Mouse (Mus musculus): ENCODE measurements around the gene Casq1.

The Casq1 gene

DNA sequence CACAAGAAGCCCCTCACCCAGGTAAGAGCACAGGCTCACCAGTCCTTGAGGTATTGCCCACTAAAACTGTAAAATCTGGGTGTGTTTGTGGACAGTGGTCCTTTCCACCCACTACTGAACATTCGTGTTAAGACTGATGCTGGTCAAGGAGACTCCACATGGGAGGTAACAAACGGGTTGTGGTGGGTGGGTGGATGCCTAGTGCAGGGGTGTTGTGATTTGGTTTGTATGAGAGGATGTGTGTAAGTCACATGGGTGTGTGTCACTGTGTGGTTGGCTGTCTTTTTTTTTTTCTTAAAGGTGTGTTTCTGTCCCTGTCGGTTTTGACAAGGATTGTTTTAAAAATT is 14.0 kb downstream of the Casq1 start:
- no peak for DNase-seq

GRCm38 (mm10) chr1:172204814-172205740 is 14.6 kb downstream of the Casq1 start:
- no peak for DNase-seq

- DNase-seq: no peak
Observed at GRCm38 (mm10) chr1:172204033-172204813, 15.4 kb downstream of the Casq1 start.

GRCm38 (mm10) chr1:172203566-172203965 is 16.1 kb downstream of the Casq1 start:
- DNase-seq: peak; percentile 45 to 52

GRCm38 (mm10) chr1:172202894-172203522 is 16.7 kb downstream of the Casq1 start:
- DNase-seq: no peak

GRCm38 (mm10) chr1:172201967-172202880 is 17.4 kb downstream of the Casq1 start:
- peak in 1 of 2 experiments; percentile 44 for DNase-seq

- DNase-seq: peak; percentile 42 to 54
Observed at GRCm38 (mm10) chr1:172200871-172201447, 18.7 kb downstream of the Casq1 start.

DNA sequence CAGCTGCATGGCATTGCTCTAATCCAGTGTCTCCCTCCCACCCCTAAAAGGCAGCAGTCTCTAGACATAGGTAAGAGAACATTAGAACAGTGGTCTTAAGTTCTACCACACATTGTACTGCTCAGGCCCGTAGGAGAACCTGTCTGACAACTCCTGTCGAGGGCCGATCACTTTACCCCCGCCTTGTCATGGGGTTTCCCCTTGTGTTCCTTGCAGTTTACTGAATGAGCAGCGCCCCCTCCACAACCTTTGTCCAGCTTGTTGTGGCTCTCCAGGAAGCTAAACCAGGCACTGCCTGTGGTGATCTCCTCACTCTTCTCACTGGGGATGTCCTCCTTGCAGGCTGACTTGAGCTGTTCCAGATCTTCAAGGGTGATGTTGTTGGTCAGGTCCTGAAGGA is 19.5 kb downstream of the Casq1 start:
- DNase-seq: no peak

DNA sequence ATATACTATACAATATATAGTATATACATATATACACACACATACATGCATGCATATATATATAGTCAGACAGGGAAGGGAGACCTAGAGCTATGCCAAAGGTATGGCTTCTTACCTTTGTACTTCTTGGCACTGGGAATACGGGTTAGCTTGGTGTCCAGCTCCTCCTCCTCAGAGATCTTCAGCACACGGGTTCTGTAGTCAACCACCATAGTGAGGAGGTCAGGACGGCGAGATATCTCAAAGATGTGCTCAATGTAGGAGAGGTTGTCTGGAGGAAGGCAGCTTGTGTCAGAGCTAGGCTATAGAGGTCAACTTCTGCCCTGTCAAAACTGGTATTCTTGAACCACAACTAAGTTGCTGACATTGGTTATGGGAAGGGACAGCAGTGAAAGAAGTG is 20.7 kb downstream of the Casq1 start:
- no peak for DNase-seq

- no peak for DNase-seq
Observed at GRCm38 (mm10) chr1:172198316-172198715, 21.4 kb downstream of the Casq1 start.

- no peak for DNase-seq
Observed at GRCm38 (mm10) chr1:172197851-172198250, 21.8 kb downstream of the Casq1 start.

GRCm38 (mm10) chr1:172197146-172197545 is 22.5 kb downstream of the Casq1 start:
- no peak for DNase-seq

DNA sequence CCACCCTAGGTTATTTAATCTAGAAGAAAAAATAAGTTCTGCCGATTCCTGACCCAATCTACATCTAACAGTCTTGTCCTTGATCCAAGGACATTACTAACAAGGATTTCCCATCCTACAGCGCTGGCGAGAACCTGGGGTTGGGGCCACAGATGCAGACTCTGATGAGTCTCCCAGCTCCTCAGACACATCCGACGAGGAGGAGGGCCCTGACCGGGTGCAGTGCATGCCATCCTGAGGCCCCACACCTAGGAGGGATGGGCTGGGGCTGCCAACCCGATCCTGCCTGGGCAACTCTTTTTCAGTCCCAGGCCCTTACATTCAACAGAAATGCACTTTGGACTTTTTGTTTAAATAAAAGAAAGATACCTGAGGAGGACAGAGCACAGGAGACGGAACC is 25.2 kb downstream of the Casq1 start:
- no peak for DNase-seq

- no peak for DNase-seq
Observed at GRCm38 (mm10) chr1:172192217-172192616, 27.5 kb downstream of the Casq1 start.

GRCm38 (mm10) chr1:172191578-172191977 is 28.1 kb downstream of the Casq1 start:
- no peak for DNase-seq

- DNase-seq: peak; percentile 44 to 52
Observed at GRCm38 (mm10) chr1:172188891-172189290, 30.8 kb downstream of the Casq1 start.

DNA sequence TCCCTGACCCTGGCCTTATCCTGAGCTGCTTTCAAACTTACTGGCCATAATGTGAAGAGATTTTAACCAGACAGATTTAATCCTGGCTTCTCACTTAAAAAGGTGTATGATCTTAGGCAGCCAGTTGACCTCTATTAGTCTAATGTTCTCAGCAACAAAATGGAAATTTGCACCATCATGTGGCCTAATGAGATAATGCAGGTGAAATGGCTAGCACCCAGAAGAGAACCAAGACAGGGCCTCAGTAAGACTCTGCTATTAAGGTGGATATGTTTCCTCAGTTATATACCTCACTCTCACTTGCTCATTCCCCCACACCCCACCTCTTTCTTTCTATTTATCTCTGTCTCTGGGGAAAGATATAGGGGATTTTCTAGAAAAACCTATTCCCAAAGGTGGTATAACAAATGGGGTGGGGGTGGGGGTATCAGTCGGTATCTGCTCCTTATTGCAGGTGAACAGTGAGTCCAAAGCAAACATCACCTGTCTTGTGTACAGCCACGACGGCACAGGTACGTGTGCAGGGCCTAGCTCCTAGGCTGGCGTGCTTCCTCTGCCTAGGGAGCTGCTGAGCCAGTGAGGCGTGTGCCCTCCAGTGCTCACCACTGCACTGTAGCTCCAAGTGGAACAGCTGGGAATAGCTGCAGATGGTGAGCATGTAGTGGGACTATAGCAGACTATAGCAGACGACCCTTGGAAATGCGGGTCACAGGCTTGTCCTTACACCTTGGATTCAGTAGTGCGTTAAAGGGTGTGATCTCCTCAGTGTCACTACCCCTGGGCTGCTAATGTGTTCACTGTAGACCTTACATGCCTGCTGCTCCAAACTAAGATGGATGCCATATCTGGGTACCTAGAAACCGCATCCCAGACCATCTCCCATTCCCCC is 33.0 kb downstream of the Casq1 start:
- DNase-seq: no peak

GRCm38 (mm10) chr1:172183915-172184314 is 35.8 kb downstream of the Casq1 start:
- DNase-seq: no peak

DNA sequence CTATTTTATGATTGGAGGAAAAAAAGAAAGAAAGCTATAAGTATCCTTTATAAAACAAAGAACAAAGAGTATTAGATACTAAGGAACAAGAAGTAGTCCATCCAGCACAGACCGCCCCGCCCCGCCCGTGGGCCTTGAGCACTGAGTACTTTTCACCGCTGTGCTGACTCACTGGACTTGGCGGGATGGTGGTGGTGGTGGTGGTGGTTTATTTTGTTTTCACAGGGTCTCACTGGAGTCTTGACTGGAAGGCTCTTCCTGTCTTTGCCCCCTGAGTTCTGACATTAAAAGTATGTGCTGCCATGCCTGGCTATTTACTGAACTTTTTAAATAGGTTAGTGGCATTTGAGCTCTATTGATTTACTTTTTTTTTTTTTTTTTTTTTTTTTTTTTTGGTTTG is 36.6 kb downstream of the Casq1 start:
- DNase-seq: no peak

DNA sequence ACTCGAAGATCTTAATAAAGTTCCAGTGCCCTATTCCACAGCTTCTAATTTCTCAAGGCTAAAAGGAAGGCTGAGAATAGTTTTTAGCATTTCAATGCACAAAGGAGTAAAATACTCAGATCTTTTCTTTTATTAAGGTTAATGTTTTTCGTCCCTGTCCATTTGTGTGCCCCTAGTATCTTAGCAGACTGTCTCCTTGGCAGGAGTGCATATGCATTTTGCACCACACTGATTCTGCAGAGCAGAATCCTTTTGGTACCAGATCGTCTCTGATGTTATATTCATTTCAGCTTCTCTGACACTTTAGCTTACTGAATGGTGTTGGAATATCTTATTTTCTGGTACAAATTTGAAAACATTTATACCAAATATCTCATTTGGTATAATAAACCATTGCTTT is 37.9 kb downstream of the Casq1 start:
- DNase-seq: no peak

DNA sequence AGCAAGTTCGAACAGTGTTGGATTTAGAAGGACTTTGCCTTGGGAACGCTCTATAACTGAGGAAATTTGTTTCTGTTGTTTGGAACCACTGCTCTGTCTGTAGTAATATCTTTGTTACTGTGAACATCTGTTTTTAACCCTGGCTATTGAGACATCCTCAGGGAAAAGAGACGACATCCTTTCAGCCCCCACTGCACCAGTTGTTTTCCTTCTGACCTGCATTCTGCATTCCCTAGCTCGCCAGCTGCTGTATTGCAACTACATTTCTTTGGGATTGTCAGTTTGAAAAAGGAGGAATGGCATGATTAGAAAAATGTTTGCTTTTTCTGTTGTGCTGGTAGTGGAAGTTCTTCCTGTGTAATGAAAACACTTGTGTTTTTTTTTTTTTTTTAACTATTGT is 38.8 kb downstream of the Casq1 start:
- DNase-seq: no peak
